Mouse (Mus musculus): ENCODE data around the gene Ppp1r12c. TPM values are rescaled to one million over a fixed set of nuclear protein-coding genes. Genes with fewer than 3 reads are reported as not detected.

The Ppp1r12c gene
- total RNA-seq, 2 experiments from 2014 or later, result 128 to 167 TPM

DNA sequence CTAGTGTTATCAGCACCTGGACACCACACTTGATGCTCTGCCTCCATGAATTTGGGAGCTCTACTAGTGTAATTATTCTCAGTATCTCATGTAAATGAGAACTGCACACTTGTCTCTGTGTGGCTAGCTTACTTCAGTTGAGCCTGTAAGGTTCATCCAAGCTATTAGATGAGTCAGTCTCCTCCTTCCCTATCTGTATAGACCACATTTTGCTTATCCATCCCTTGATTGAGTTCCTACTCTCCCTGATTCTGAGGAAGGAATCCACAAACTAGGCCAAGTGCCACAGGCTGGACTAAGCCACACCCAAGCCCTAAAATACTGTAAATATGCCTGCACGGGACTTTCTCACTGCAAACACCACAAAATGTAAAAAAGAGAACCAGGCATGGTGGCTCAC lies 7.5 kb downstream of the Ppp1r12c start:
- DNase-seq (ENCODE audit: extremely low spot score in 1 of 2, low spot score in 1 of 2), result no peak

- DNase-seq (ENCODE audit: extremely low spot score in 1 of 2, low spot score in 1 of 2), result no peak
These were observed 8.9 kb downstream of the Ppp1r12c start for GRCm38 (mm10) chr7:4492284-4493224.

DNA sequence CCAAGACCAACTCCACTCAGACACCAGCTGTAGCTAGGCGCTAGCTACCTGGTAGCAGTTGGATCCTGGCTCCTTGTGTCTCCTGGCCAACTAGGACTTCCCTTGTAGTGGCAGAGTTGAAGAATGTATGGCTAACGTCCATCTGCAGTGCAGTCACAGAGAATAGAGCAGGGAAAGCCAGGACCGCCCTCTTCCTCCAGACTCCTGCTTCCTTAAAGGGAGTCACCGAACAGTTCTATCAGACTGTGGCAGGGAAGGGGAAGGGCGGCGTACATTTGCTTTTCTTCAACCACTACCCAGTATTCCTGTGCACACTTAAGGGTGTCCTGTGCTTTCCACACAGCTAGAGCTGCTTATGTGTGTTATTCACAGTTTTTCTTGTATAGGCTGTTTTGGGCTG lies 10.2 kb downstream of the Ppp1r12c start:
- no peak for DNase-seq (ENCODE audit: extremely low spot score in 1 of 2, low spot score in 1 of 2)

GRCm38 (mm10) chr7:4482281-4482680 lies 19.2 kb downstream of the Ppp1r12c start:
- DNase-seq (ENCODE audit: extremely low spot score in 1 of 2, low spot score in 1 of 2), result no peak

GRCm38 (mm10) chr7:4479674-4480073 lies 21.8 kb downstream of the Ppp1r12c start:
- no peak for DNase-seq (ENCODE audit: extremely low spot score in 1 of 2, low spot score in 1 of 2)

GRCm38 (mm10) chr7:4478796-4479291 lies 22.6 kb downstream of the Ppp1r12c start:
- no peak for DNase-seq (ENCODE audit: extremely low spot score in 1 of 2, low spot score in 1 of 2)

- DNase-seq (ENCODE audit: extremely low spot score in 1 of 2, low spot score in 1 of 2), result peak in 1 of 2 experiments; percentile 42
These were observed 23.3 kb downstream of the Ppp1r12c start for GRCm38 (mm10) chr7:4478021-4478795.

- DNase-seq (ENCODE audit: extremely low spot score in 1 of 2, low spot score in 1 of 2), result no peak
These were observed 27.5 kb downstream of the Ppp1r12c start for GRCm38 (mm10) chr7:4473940-4474339.

DNA sequence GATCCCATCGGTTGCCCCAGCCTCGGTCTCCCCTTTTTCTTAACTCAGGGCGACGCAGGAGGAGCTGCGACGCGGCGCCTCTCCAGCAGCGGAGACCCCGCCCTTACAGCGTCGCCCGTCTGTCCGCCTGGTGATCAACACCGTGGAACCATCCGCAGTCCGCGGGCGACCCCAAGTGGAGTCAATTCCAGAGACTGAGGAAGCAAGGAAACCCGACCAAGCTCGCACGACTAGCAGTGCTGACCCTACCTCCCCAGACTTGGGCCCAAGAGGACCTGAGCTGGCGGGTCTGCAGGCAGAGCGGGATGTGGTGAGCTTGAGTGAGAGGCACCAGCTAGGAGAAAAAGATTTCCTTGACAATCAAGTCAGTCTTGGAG lies 30.3 kb downstream of the Ppp1r12c start:
- peak; percentile 80 to 91 for DNase-seq (ENCODE audit: extremely low spot score in 1 of 2, low spot score in 1 of 2)

- DNase-seq (ENCODE audit: extremely low spot score in 1 of 2, low spot score in 1 of 2), result peak in 1 of 2 experiments; percentile 43
These were observed 31.0 kb downstream of the Ppp1r12c start for GRCm38 (mm10) chr7:4470275-4471178.

- DNase-seq (ENCODE audit: extremely low spot score in 1 of 2, low spot score in 1 of 2), result no peak
These were observed 33.7 kb downstream of the Ppp1r12c start for GRCm38 (mm10) chr7:4467801-4468200.

GRCm38 (mm10) chr7:4464194-4464824 lies 37.2 kb downstream of the Ppp1r12c start:
- DNase-seq (ENCODE audit: extremely low spot score in 1 of 2, low spot score in 1 of 2), result no peak

- DNase-seq (ENCODE audit: extremely low spot score in 1 of 2, low spot score in 1 of 2), result no peak
These were observed 40.7 kb downstream of the Ppp1r12c start, which contains the start of gene Eps8l1 for GRCm38 (mm10) chr7:4460576-4461434. Gene Eps8l1 (plus strand): TSS chr7:4460674.

GRCm38 (mm10) chr7:4452644-4453043 lies 48.8 kb downstream of the Ppp1r12c start:
- no peak for DNase-seq (ENCODE audit: extremely low spot score in 1 of 2, low spot score in 1 of 2)

DNA sequence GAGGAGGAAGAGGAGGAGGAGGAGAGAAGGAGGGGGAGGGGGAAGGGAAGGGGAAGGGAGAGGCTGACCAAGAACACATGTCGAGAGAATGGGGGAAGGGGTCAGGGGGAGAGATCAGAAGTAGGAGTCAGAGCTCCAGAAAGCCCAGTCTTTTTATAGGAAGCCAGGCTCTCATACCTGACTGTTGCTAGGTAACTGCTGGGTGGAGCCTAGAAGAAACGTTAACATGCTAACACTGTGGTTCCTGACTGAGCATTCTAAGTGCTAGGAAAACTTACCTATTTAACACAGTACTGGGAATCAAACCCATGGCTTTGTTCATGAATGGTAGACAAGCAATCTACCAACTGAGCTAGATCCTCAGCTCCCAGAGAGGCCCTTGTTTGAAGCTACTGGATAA lies 52.3 kb downstream of the Ppp1r12c start:
- DNase-seq (ENCODE audit: extremely low spot score in 1 of 2, low spot score in 1 of 2), result no peak

- DNase-seq (ENCODE audit: extremely low spot score in 1 of 2, low spot score in 1 of 2), result no peak
These were observed 53.0 kb downstream of the Ppp1r12c start for GRCm38 (mm10) chr7:4448439-4448838.

GRCm38 (mm10) chr7:4447138-4447537 lies 54.3 kb downstream of the Ppp1r12c start:
- DNase-seq (ENCODE audit: extremely low spot score in 1 of 2, low spot score in 1 of 2), result no peak

- peak; percentile 72 to 73 for DNase-seq (ENCODE audit: extremely low spot score in 1 of 2, low spot score in 1 of 2)
These were observed 56.2 kb downstream of the Ppp1r12c start, which contains the start of gene Rdh13 for GRCm38 (mm10) chr7:4445216-4445791. Gene Rdh13 (minus strand): TSS chr7:4445649.
